Mouse (Mus musculus) frontal cortex, postnatal 10 days (tissue): ENCODE measurements around the gene Gm12355.
A peak's percentile ranks its signal among the peaks of the same experiment; 100 is the strongest.
"Not testable (repeated sequence)": the region's sequence is repeated elsewhere in the genome, so short reads cannot be mapped to it uniquely, and the experiment has no call there.

Source experiments
- DNase-seq, 2 experiments: peaks; one replicate each; pipeline ENCODE4 v3.0.0; 2022; ENCODE audit warnings: low spot score in 2 of 2, mixed read lengths in 1 of 2

The Gm12355 gene

DNA sequence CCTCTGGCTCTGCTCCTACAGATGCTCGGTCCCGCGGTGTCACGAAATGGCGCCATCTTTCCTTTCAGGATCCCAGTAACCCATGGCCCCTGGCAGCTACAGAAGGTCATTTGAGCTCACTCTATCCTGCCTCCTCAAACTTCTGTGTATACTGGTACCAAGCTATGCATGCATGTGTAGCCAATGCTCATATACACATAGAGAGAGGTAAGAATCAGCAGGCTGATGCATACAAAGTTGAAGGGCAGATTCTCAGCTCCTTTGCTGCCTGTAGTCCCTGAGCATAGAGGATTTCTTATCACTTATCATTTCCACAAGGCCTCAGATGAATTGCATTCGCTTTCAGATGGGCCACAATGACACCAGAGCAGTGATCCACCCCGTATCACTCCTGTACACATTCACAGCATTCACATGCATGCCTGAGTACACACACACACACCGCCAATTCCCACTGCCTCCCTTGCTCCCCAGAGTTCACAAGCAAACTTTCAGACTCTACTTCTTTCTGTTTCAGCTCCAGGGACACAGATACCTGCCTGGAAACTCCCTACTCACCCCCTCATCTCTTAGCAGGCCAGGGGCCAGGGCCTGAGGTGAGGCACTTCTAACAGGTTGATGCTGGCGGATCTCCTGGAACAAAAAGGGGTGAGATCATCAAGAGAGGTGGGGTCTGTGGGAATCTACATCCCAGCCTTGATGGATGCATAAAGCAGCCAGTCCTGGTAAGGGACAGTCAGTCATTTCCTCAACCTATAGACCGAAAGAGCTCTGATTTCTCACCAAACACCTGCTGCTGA, at the start of gene Gm12355, which contains the start of gene Gsdma3:
Gm12355 (minus strand) TSS at position 51 of the 800 bp plus-strand sequence.
Gsdma3 (plus strand) TSS at position 750 of the 800 bp plus-strand sequence.
- no peak for DNase-seq

DNA sequence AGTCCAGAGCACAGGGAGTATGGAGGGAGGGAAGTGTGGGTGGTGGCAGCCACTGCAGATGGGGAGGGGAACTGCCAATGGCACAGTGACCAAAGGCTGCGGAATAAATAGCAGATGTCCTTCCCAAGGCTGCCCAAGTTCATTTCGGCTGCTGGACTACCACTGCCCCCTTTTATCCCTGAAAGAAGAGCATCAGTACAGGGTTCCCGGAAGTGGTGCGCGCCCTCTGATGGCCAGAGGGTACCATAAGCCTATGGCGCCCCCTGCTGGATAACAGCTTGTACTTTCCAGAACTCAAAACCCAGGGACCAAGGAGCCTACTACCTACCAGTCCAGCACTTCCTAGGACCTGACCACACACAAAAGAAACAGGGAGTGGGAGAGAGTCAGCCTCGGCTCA, 47.7 kb upstream of the Gm12355 start:
- DNase-seq: peak in 1 of 2 experiments; percentile 31

DNA sequence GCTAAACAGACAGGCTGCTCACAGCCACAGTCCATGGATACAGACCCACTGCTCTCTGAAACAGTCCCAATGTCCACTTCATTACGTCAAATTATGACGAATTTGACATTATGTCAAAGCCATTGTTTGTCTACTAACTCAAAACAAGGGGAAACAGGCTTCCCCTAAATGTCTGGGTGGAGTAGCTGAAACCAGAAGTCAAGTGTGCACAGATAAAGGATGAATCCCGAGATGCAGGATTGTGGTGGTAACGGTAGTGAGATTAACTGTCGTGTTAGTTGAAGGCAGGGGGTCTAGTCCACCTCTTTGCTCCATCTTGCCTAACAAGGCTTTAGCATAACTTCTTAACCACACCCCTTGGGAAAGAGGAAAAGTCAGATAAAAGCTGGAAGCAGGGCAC, 47.0 kb upstream of the Gm12355 start:
- DNase-seq: no peak

DNA sequence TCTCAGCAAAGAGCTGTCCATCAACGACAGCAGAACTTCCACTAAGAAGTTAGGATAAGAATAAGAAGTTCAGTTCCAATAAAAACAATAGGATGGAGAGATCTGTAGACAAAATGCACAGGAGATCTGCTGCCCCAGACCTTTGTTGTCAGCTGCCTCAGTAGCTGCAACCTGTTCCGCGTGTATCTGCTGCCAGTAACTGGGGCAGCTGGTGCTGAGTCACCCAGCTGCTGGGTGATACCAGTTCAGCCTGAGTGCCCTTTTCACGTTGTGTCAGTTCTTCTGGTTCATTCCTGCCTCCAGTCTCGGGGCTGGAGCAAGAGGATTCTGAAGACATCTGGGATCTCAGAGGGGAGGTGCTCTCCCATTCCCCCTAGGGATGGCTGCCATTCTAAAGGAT, 46.4 kb upstream of the Gm12355 start:
- DNase-seq: no peak

GRCm38 (mm10) chr11:98671284-98671815, 45.9 kb upstream of the Gm12355 start:
- no peak for DNase-seq

- no peak for DNase-seq
Measured at GRCm38 (mm10) chr11:98668984-98669383, 43.5 kb upstream of the Gm12355 start.

DNA sequence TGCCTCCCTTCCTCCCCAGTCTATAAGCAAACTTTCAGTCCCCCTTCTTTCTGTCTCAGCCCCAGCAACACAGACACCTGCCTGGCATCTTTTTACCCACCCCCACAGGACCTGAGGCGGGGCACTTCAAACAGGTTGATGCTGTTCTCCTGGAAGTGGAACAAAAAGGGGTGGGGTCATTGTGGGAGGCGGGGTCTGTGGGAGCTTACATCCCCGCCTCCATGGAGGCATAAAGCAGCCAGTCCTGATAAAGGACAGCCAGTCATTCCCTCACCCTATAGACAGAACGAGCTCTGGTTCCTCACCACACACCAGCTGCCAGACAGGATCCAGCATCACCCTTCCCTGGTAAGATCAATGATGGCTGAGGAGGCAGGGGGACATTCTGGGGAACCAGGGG, 38.6 kb upstream of the Gm12355 start, which contains the start of gene Gsdma:
Gsdma (plus strand) TSS at position 261 of the 400 bp plus-strand sequence.
- DNase-seq: no peak

GRCm38 (mm10) chr11:98660517-98660916, 35.1 kb upstream of the Gm12355 start:
- peak; percentile 33 to 46 for DNase-seq

DNA sequence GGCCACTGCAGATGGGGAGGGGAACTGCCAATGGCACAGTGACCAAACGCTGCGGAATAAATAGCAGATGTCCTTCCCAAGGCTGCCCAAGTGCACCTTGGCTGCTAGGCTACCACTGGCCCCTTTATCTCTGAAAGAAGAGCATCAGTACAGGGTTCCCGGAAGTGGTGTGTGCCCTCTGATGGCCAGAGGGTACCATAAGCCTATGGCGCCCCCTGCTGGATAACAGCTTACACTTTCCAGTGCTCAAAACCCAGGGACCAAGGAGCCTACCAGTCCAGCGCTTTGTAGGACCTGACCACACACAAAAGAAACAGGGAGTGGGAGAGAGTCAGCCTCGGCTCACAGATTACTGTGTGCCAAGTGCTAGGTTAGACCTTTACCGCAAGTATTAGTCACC, 29.6 kb upstream of the Gm12355 start:
- not testable (repeated sequence) for DNase-seq

DNA sequence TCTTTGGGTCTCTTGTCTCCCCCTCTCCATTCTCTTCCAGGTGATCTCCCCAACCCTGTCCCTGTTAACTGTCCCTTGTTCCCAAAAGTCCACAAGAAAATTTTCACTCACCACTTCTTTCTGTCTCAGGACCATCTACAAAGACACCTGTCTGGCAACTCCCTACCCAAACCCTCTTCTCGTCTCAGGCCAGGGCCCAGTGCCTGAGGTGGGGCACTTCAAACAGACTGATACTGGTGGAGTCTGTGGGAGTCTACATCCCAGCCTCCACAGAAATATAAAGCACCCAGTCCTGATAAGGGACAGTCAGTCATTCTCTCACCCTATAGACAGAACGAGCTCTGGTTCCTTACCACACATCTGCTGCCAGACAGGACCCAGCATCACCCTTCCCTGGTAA, 21.0 kb upstream of the Gm12355 start, which contains the start of gene Gsdma2:
Gsdma2 (plus strand) TSS at position 301 of the 400 bp plus-strand sequence.
- DNase-seq: no peak

- DNase-seq: no peak
Measured at GRCm38 (mm10) chr11:98645946-98646345, 20.5 kb upstream of the Gm12355 start.

GRCm38 (mm10) chr11:98644757-98645156, 19.3 kb upstream of the Gm12355 start:
- DNase-seq: no peak

DNA sequence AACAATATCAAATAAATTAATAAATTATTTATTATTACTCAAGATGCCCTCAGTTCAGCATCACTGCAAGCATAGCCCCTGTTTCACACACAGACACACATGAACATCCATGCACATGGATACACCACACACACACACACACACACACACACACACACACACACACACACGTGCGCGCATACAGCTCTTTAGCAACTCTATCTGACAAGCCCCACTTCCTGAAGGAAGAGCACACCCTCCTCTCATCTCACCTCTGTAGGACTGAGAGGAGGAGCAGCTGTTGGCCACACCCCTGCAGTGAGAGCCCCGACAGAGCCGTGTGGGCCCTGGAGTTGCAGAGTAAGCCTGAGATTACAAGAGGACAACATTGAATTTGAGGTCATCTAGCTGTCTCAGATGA, 14.6 kb upstream of the Gm12355 start:
- no peak for DNase-seq

DNA sequence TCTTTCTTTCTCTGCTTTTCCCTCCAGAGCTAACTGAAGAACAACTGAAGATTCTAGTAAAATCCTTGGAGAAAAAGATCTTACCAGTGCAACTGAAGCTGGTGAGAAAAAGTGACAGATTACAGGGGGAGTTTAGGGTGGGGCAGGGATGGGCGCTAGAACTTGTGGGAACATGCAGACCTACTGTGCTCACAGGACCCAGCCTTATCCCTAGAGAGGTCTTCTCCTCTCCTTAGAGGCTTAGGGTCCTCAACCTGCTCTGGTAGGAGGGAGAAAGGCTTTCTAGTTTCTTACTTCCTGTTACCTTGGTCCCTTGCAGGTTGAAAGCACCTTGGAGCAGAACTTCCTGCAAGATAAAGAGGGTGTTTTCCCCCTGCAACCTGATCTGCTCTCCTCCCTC, 12.0 kb upstream of the Gm12355 start:
- DNase-seq: no peak

- DNase-seq: not testable (repeated sequence)
Measured at GRCm38 (mm10) chr11:98635312-98635970, 10.0 kb upstream of the Gm12355 start.

DNA sequence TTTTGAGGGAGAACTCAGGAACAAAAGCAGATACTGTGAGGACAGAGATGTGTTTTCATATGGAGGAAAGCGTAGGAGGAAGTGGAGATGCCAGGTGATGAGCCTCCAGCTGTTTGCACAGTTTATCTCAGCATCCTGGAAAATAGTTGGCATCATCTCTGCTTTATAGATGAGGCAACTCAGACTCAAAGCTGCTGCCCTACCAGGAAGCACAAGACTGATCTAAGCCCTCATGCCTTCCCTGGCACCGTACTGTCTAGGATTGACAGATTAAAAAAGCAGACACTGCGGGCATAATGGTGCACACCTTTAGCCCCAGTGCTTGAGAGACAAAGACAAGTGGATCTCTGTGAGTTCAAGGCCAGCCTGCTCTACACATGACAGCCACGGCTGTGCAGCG, 5.2 kb upstream of the Gm12355 start:
- DNase-seq: no peak

- no peak for DNase-seq
Measured at GRCm38 (mm10) chr11:98628706-98629105, 3.2 kb upstream of the Gm12355 start.

- not testable (repeated sequence) for DNase-seq
Measured at GRCm38 (mm10) chr11:98624381-98624780, 1.1 kb downstream of the Gm12355 start.

DNA sequence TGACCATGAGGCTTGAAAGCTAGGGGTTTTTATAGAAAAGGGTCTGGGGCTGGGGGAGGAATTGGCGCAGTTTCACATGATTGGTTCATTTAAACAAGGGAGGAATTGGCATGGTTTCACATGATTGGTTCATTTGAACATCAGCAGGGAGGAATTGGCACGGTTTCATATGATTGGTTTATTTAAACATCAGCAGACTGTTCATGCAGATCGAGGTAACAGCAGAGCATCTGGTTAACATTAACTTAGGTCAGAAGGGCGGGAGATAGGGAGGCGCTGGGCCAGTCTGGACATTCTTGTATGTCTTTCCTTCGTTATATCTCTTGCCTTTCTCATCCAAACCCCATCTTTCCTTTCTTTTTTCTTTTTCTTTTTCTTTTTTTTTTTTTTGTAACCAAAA, 1.5 kb downstream of the Gm12355 start:
- DNase-seq: not testable (repeated sequence)

- DNase-seq: no peak
Measured at GRCm38 (mm10) chr11:98620791-98621190, 4.7 kb downstream of the Gm12355 start.

DNA sequence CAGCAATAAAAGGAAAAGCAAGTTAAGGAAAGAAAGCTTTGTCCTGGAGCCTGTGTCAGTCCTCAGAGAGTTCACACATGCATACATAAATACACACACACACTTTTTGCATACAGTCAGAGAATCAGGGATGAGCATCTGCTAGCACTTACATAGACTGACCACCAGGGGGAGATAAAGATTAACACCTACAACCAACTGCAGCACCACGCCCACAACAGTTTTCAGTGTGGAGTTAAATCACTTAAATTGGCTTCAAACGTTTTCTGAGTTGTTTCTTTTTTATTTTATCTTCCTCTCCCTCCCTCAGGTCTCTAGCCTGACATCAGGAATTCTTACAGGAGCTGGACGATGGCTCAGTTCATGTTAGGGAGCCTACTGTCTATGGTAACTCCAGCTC, 18.7 kb downstream of the Gm12355 start:
- no peak for DNase-seq

GRCm38 (mm10) chr11:98604911-98605310, 20.6 kb downstream of the Gm12355 start:
- DNase-seq: not testable (repeated sequence)

- DNase-seq: no peak
Measured at GRCm38 (mm10) chr11:98603953-98604352, 21.5 kb downstream of the Gm12355 start.
